Mouse (Mus musculus) limb, embryonic 11.5 days (tissue): ENCODE measurements at regions not wholly inside any gene's neighbourhood (a gene's known extent, or its start where the extent isn't known, plus 50 kb on each side); places are given as distances from the start of the nearest gene placed in this dataset.

Experiments
- ATAC-seq: fragments of 200-750 bp; cut with Nextera tagmentation; 2 replicates; pipeline ENCODE4 v1.8.0; 2017; ENCODE audit warnings: low read depth; ENCODE audit not compliant: insufficient number of reproducible peaks, low FRiP score, low TSS enrichment
- DNase-seq: peaks from one replicate; pipeline ENCODE4 v3.0.0-alpha.2; 2015; ENCODE audit warnings: low spot score
- H3K27ac ChIP-seq: fragments of 300-500 bp; sonication (generic); replicated peaks from 2 replicates; pipeline ENCODE4 v1.5.1; 2014; ENCODE audit warnings: low read depth, mild to moderate bottlenecking, low read length
- H3K27me3 ChIP-seq: fragments of 300-500 bp; sonication (generic); 2 replicates; pipeline ENCODE4 v1.6.1; 2014; ENCODE audit warnings: mild to moderate bottlenecking, low read length, mixed read lengths; ENCODE audit not compliant: control insufficient read depth, insufficient read depth
- H3K36me3 ChIP-seq: fragments of 300-500 bp; sonication (generic); 2 replicates; pipeline ENCODE4 v1.6.1; 2014; ENCODE audit warnings: mild to moderate bottlenecking, low read length, moderate library complexity, mixed read lengths; ENCODE audit not compliant: control insufficient read depth, insufficient read depth
- H3K4me1 ChIP-seq: fragments of 300-500 bp; sonication (generic); 2 replicates; pipeline ENCODE4 v1.6.1; 2014; ENCODE audit warnings: low read length, mixed read lengths; ENCODE audit not compliant: control insufficient read depth, insufficient read depth
- H3K4me2 ChIP-seq: fragments of 300-500 bp; sonication (generic); 2 replicates; pipeline ENCODE4 v1.6.1; 2014; ENCODE audit warnings: low read depth, mild to moderate bottlenecking, moderate library complexity; ENCODE audit not compliant: severe bottlenecking
- H3K4me3 ChIP-seq: fragments of 300-500 bp; sonication (generic); 2 replicates; pipeline ENCODE4 v1.5.1; 2014; ENCODE audit warnings: low read depth, low read length
- H3K9ac ChIP-seq: fragments of 300-500 bp; sonication (generic); 2 replicates; pipeline ENCODE4 v1.6.1; 2014; ENCODE audit warnings: mild to moderate bottlenecking, low read length
- H3K9me3 ChIP-seq: fragments of 300-500 bp; sonication (generic); 2 replicates; pipeline ENCODE4 v1.6.1; 2016; ENCODE audit warnings: low read length; ENCODE audit not compliant: control insufficient read depth
- WGBS: fragments of 180-500 bp; shearing (Covaris S2); extraction: QIAGEN DNeasy Blood & Tissue Kit; methylation state at CpG from one replicate; pipeline ENCODE4 v1.1.7; 2014; 5-methylcytosine and 5-hydroxymethylcytosine counted together

DNA sequence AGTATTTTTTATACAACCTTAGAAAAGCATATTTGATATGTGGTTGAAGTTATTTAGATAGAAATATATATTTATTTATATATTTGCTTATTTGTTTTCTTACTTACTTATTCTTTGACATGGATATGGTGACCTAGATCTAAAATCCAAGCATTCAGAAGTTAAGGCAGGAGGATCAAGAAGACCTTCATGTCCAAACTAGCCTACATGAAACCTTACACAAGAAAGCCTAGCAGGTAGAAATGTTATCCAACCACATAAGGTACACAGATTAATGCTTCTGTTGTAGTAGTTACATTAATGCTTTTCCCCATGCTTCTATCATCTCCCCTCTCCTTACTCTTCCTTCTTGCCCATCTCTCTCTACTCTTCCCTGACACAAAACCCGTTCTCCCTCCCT lies 93.2 kb upstream of the Cpeb2 start:
- no peaks in the 10 kb centered on the region for H3K4me1 ChIP-seq
- ATAC-seq (no peak), DNase-seq (no peak)
- H3K27ac ChIP-seq, result no peak overlapping the region
- no peak overlapping the region for H3K4me2 ChIP-seq
- H3K9ac ChIP-seq, result no peak overlapping the region
- H3K27me3 ChIP-seq, result no peaks in the 10 kb centered on the region
- no peaks in the 10 kb centered on the region for H3K9me3 ChIP-seq
- H3K4me3 ChIP-seq, result no peak overlapping the region
- no peaks in the 10 kb centered on the region for H3K36me3 ChIP-seq
- 79% methylated on average over 1 of the region's 1 CpGs for WGBS

DNA sequence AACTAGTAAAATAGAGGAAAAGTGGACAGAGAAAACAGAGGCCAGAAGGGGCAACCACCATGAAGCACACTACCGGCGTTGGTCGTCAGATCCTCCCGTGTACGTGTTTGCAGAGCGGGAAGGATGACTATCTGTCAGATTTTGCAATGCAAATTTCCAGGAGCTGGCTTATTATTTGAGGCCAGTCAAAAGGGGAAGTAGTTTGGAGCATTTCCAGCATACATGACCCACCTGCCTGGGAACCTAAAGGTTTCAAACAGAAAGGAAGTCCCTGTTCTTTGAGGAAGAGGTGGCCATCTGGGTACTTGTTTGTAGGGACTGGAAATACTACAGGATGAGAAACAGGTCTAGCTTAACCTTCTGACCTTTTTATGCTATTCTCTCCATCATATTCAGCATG lies 87.0 kb upstream of the Cpeb2 start:
- Histone ChIP-seq H3K4me2 (no peak overlapping the region), H3K27ac (no peak overlapping the region), H3K27me3 (no peaks in the 10 kb centered on the region), H3K9me3 (no peaks in the 10 kb centered on the region), H3K4me3 (no peak overlapping the region), H3K9ac (no peak overlapping the region), H3K4me1 (no peaks in the 10 kb centered on the region), H3K36me3 (no peaks in the 10 kb centered on the region)
- WGBS, result 97% methylated on average over 6 of the region's 6 CpGs
- DNase-seq, result no peak
- ATAC-seq, result no peak

DNA sequence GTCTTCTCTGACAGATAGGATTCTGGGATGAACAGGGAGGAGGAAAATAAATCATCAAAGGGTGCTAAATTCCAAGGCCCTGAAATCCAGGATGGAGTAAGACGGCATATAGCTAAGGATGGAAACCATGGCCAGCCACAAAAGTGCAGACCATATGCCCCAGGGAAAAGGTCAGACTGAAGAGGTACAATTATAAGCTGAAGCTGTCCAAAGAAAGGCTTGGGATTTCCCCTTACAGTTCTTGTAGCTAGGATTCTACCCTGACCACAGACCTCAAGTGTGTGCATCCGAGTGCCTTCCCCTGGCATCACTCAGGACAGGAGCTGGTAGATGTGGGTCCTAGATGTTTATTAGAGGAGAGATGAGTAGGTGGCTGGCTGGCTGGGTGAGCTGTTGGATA lies 86.0 kb upstream of the Cpeb2 start:
- no peaks in the 10 kb centered on the region for H3K4me1 ChIP-seq
- 80% methylated on average over 2 of the region's 2 CpGs for WGBS

DNA sequence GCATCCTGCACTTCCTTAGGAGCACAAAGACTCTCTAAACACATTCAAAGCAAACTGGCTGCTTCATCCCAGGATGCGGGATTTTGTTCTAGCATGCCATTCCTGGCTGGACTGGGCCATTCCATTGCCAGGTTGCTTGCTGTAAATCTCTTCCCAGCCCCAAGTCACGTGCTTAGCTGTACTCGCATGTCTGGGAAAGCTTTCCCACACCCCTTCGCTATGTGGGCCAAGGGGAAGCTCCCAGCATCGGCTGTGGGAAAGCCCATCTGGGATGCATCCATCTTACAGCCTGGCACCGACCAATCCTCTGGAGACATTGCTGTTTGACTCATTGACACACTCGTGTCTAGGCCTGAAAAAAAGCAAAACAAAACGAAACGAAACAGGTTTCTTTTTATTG lies 84.5 kb upstream of the Cpeb2 start:
- H3K4me1 ChIP-seq, result no peaks in the 10 kb centered on the region
- no peak overlapping the region for H3K9ac ChIP-seq
- WGBS, result 41% methylated on average over 9 of the region's 9 CpGs
- H3K27ac ChIP-seq, result no peak overlapping the region
- no peaks in the 10 kb centered on the region for H3K9me3 ChIP-seq
- no peaks in the 10 kb centered on the region for H3K27me3 ChIP-seq
- no peak for ATAC-seq
- H3K36me3 ChIP-seq, result no peaks in the 10 kb centered on the region
- H3K4me2 ChIP-seq, result no peak overlapping the region
- H3K4me3 ChIP-seq, result no peak overlapping the region
- peak; percentile 34 for DNase-seq

More for the DNA sequence above, 86.0 kb upstream of the Cpeb2 start:
- H3K9ac ChIP-seq, result no peak overlapping the region
- no peaks in the 10 kb centered on the region for H3K27me3 ChIP-seq
- H3K4me2 ChIP-seq, result no peak overlapping the region
- no peak overlapping the region for H3K27ac ChIP-seq
- no peaks in the 10 kb centered on the region for H3K36me3 ChIP-seq
- H3K9me3 ChIP-seq, result no peaks in the 10 kb centered on the region
- no peak for DNase-seq
- H3K4me3 ChIP-seq, result no peak overlapping the region
- ATAC-seq, result no peak

DNA sequence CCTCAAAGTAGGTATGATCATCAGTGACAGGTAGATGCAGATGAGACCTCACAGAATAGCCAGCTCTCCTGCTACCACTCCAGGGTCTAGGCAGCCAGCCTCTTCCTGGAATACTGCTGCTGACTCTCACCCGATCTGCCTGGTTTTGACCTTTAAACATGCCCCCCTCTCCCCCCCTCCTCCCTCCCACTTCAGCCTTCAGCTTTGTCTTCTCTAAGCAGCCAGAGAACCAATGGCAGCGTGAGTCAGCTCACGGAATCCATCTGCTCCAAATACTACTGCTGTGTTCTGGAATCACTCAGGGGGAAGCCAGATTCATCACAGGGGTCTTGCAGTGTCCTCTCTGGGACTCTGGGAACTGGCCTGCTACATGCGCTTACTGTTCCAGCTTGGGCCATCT lies 83.4 kb upstream of the Cpeb2 start:
- DNase-seq, result no peak
- 42% methylated on average over 4 of the region's 4 CpGs for WGBS
- Histone ChIP-seq H3K4me3 (no peak overlapping the region), H3K4me2 (no peak overlapping the region), H3K27ac (no peak overlapping the region), H3K4me1 (no peaks in the 10 kb centered on the region), H3K36me3 (no peaks in the 10 kb centered on the region), H3K9me3 (no peaks in the 10 kb centered on the region), H3K9ac (no peak overlapping the region), H3K27me3 (no peaks in the 10 kb centered on the region)
- ATAC-seq, result no peak

DNA sequence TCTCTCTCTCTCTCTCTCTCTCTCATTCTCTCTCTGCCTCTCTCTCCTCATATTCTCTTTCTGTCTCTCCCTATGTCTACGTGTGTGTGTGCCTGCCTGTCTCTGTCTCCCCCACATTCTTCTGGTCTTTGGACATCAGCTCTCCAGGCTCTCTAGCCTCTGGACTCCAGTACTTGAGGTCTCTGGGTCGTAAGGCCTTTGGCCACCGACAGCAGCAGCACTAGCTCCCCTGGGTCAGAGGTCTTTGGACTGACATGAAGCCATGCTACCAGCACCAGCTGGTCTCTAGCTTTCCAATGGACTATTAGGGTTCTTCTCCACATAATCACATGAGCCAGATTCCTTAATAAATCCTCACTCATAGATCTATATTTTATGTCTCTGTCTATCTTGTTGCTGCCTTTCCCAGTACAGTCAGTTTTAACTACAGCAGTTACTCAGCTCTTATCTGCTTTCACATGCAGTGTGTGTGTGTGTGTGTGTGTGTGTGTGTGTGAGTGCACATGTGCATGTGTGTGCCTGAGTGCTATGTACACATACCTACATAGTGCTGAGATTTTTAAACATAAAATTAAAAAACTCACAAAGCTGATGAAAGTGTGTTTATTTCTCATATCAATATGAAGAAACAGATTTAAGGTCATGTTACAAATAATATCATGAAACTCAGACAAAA lies 81.7 kb upstream of the Cpeb2 start:
- DNase-seq, result no peak
- no peak for ATAC-seq
- Histone ChIP-seq H3K9ac (no peak overlapping the region), H3K4me1 (no peaks in the 10 kb centered on the region), H3K9me3 (no peaks in the 10 kb centered on the region), H3K4me3 (no peak overlapping the region), H3K27ac (no peak overlapping the region), H3K36me3 (no peaks in the 10 kb centered on the region), H3K4me2 (no peak overlapping the region), H3K27me3 (no peaks in the 10 kb centered on the region)
- WGBS, result 74% methylated on average over 3 of the region's 3 CpGs

DNA sequence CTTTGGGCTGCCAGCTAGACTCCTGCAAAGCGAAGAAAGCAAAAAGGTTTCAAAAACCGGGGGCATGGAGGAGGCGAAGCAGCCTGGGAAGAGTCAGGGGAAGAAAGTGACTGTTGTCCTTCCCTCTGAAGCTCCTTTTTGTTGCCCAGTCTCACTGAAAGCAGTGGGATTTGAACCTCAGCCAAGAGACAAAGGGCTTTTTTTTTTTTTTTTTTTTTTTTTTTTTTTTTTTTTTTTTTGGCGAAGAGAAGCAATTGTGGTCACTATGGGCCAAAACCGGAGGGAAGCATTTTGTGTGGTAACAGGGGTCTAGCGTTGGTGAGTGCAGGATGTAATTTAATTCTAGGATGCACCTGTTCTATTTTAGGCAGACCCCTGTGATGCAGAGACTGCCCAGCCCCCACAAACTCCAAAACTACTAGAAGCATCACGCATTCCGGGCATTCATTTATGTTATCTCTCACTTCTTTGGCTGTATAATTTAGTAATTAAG lies 80.8 kb upstream of the Cpeb2 start:
- Histone ChIP-seq H3K27ac (no peak overlapping the region), H3K36me3 (no peaks in the 10 kb centered on the region), H3K4me3 (no peak overlapping the region), H3K4me2 (no peak overlapping the region), H3K27me3 (no peaks in the 10 kb centered on the region), H3K9me3 (no peaks in the 10 kb centered on the region), H3K9ac (no peak overlapping the region), H3K4me1 (no peaks in the 10 kb centered on the region)
- 48% methylated on average over 8 of the region's 8 CpGs for WGBS
- no peak for ATAC-seq
- no peak for DNase-seq

DNA sequence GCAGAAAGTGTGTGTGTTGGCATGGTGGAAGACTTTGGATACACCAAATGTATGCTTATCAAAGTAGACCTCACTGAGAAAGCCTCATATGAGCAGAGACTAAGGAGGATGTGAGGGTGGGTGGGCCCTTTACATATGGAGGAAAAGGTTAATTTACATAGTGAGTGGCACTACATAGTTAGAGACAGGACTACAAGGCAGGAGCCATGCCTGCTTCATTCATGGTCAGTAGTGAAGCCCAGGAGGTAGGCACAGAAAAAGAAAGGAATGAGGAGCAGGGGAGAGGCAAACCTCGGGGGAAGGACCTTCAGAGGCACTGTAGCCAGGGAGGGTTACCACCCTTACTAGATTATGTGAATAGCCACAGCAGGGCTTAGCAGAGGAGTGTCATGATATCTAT lies 80.1 kb upstream of the Cpeb2 start:
- Histone ChIP-seq H3K4me2 (no peak overlapping the region), H3K36me3 (no peaks in the 10 kb centered on the region), H3K27ac (no peak overlapping the region), H3K4me3 (no peak overlapping the region), H3K9ac (no peak overlapping the region), H3K9me3 (no peaks in the 10 kb centered on the region), H3K4me1 (no peaks in the 10 kb centered on the region), H3K27me3 (no peaks in the 10 kb centered on the region)
- ATAC-seq, result no peak
- DNase-seq, result no peak
- 56% methylated on average over 1 of the region's 1 CpGs for WGBS

DNA sequence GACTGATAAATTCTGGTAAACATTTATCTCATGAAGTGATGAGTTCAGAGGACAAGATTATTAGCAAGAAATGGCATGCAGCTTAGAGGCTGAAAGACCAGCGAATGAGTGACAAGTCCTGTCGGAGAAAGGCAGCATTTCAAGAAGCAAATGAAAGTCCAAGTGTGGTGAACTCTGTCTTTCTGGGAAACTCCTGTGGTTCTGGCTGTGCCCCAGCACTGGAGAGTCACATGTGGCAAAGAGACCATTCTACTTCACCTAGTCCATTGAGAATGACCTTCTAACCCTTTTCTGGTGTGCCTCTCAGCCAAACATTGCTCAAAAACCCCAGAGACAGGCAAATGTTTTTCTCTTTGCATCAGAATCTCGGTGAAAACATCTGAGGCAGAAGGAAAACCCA lies 76.2 kb upstream of the Cpeb2 start:
- Histone ChIP-seq H3K9ac (no peak overlapping the region), H3K27ac (no peak overlapping the region), H3K4me2 (no peak overlapping the region), H3K4me3 (no peak overlapping the region), H3K9me3 (no peaks in the 10 kb centered on the region), H3K4me1 (no peaks in the 10 kb centered on the region), H3K27me3 (no peaks in the 10 kb centered on the region), H3K36me3 (no peaks in the 10 kb centered on the region)
- WGBS, result 87% methylated on average over 3 of the region's 3 CpGs
- DNase-seq (no peak), ATAC-seq (no peak)
